Mouse (Mus musculus) heart, postnatal 0 days (tissue): ENCODE results near the gene Fgfr2.
A peak's percentile ranks its signal among the peaks of the same experiment; 100 is the strongest.

Source experiments
- CTCF ChIP-seq: IDR thresholded peaks from 2 replicates; pipeline ENCODE4 v1.5.1; 2016; ENCODE audit warnings: antibody characterized with exemption, control low read depth, low read depth
- EP300 ChIP-seq: IDR thresholded peaks from 2 replicates; pipeline ENCODE4 v1.6.1; 2016; ENCODE audit warnings: antibody characterized with exemption, low read depth

DNA sequence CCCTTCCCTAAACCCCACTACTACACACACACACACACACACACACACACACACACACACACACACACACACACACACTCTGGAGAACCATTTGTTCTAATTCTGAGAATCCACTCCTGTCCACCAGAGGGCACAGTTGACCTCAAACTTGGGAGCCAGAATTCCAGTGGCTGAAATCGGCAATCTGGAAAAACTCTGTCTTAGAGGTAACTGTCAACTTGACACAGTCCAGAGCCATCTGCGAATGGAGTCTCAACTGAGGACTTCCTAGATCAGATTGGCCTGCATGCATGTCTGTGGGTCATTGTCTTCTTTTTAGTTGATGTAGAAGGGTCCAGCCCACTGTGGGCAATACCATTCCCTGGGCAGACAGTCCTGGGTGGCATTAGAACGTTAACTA is 2295.7 kb downstream of the Fgfr2 start:
- TF ChIP-seq CTCF = peak; percentile 79
- no peak for TF ChIP-seq EP300
